Mouse (Mus musculus) C2C12 (cell line): Measurements from ENCODE around the gene Celf2. TPM values are rescaled to one million over a fixed set of nuclear protein-coding genes. Genes with fewer than 3 reads are reported as not detected.

Source experiments
- H3K27me3 ChIP-seq: one replicate; pipeline ENCODE4 v1.6.1; 2011; ENCODE audit not compliant: control insufficient read depth, insufficient read depth, insufficient read length
- H3K36me3 ChIP-seq: one replicate; pipeline ENCODE4 v1.6.1; 2011; ENCODE audit not compliant: control insufficient read depth, insufficient read depth
- H3K4me3 ChIP-seq: one replicate; pipeline ENCODE4 v1.5.1; 2011; ENCODE audit warnings: mild to moderate bottlenecking, control low read depth; ENCODE audit not compliant: poor library complexity, insufficient read depth, severe bottlenecking
- H3K79me2 ChIP-seq: one replicate; pipeline ENCODE4 v1.6.1; 2011; ENCODE audit not compliant: control insufficient read depth, insufficient read depth
- H3K79me3 ChIP-seq: one replicate; pipeline ENCODE4 v1.6.1; 2011; ENCODE audit warnings: low read depth, control low read depth
- H3ac ChIP-seq: one replicate; pipeline ENCODE3; 2011; ENCODE audit warnings: low read depth; ENCODE audit not compliant: control insufficient read depth, insufficient read length
- CEBPB ChIP-seq: IDR thresholded peaks from one replicate; pipeline ENCODE4 v1.6.1; 2011; ENCODE audit warnings: low read depth, mild to moderate bottlenecking, control low read depth, moderate library complexity
- CTCF ChIP-seq: IDR thresholded peaks from one replicate; pipeline ENCODE4 v1.5.1; 2011; ENCODE audit not compliant: control insufficient read depth, insufficient read depth, insufficient read length
- FOSL1 ChIP-seq: IDR thresholded peaks from one replicate; pipeline ENCODE4 v1.8.0; 2011; ENCODE audit warnings: mild to moderate bottlenecking, low read length; ENCODE audit not compliant: poor library complexity, insufficient read depth, severe bottlenecking
- MAX ChIP-seq: IDR thresholded peaks from one replicate; pipeline ENCODE4 v1.6.1; 2011; ENCODE audit warnings: mild to moderate bottlenecking, control low read depth
- MYOD1 ChIP-seq: IDR thresholded peaks from one replicate; pipeline ENCODE4 v1.6.1; 2011; ENCODE audit warnings: low read depth; ENCODE audit not compliant: control insufficient read depth, insufficient read length
- MYOG ChIP-seq: IDR thresholded peaks from one replicate; pipeline ENCODE4 v1.6.1; 2011; ENCODE audit not compliant: control insufficient read depth, insufficient read length; ENCODE audit errors: extremely low read depth
- USF1 ChIP-seq: IDR thresholded peaks from one replicate; pipeline ENCODE4 v1.6.1; 2011; ENCODE audit warnings: low read depth, mild to moderate bottlenecking, control low read depth, moderate library complexity
- polyA plus RNA-seq: library from polyadenylated mRNA; unstranded; fragments of >200 nt; fragmentation: generic; extraction: Trizol; gene quantifications from one replicate; pipeline ENCODE4 v1.2.1, GENCODE M21; 2012; ENCODE audit warnings: missing spikeins

Celf2 gene
- polyA plus RNA-seq, 1 experiment: 14.3 TPM

- Histone ChIP-seq H3K4me3 (no peak overlapping the region), H3K79me2 (no peaks in the 10 kb centered on the region), H3ac (no peak overlapping the region), H3K36me3 (peaks cover 3% of the 10 kb centered on the region), H3K79me3 (no peaks in the 10 kb centered on the region), H3K27me3 (no peaks in the 10 kb centered on the region)
- TF ChIP-seq FOSL1 (no peak), CEBPB (no peak), CTCF (no peak), MAX (no peak), USF1 (no peak), MYOG (no peak), MYOD1 (no peak)
Observed at GRCm38 (mm10) chr2:6572976-6573375, 936.4 kb downstream of the Celf2 start.

- Histone ChIP-seq H3K27me3 (no peaks in the 10 kb centered on the region), H3K36me3 (peaks cover 2% of the 10 kb centered on the region), H3K79me3 (no peaks in the 10 kb centered on the region), H3K4me3 (no peak overlapping the region), H3ac (no peak overlapping the region), H3K79me2 (no peaks in the 10 kb centered on the region)
- TF ChIP-seq MAX: no peak
- no peak for TF ChIP-seq CEBPB
- no peak for TF ChIP-seq CTCF
- no peak for TF ChIP-seq FOSL1
- no peak for TF ChIP-seq USF1
- no peak for TF ChIP-seq MYOD1
- TF ChIP-seq MYOG: no peak
Observed at GRCm38 (mm10) chr2:6569040-6569542, 940.3 kb downstream of the Celf2 start.

GRCm38 (mm10) chr2:6565175-6565574 is 944.2 kb downstream of the Celf2 start:
- TF ChIP-seq MAX: no peak
- TF ChIP-seq CEBPB: no peak
- no peak for TF ChIP-seq MYOG
- no peak for TF ChIP-seq FOSL1
- TF ChIP-seq USF1: no peak
- TF ChIP-seq CTCF: no peak
- TF ChIP-seq MYOD1: no peak
- Histone ChIP-seq H3K36me3 (no peaks in the 10 kb centered on the region), H3K79me2 (no peaks in the 10 kb centered on the region), H3K79me3 (no peaks in the 10 kb centered on the region), H3K4me3 (no peak overlapping the region), H3K27me3 (no peaks in the 10 kb centered on the region), H3ac (no peak overlapping the region)

GRCm38 (mm10) chr2:6561337-6561736 is 948.0 kb downstream of the Celf2 start:
- H3ac ChIP-seq: no peak overlapping the region
- TF ChIP-seq MYOD1: no peak
- H3K27me3 ChIP-seq: no peaks in the 10 kb centered on the region
- no peaks in the 10 kb centered on the region for H3K79me2 ChIP-seq
- H3K79me3 ChIP-seq: no peaks in the 10 kb centered on the region
- H3K4me3 ChIP-seq: no peak overlapping the region
- no peaks in the 10 kb centered on the region for H3K36me3 ChIP-seq

GRCm38 (mm10) chr2:6560802-6561201 is 948.6 kb downstream of the Celf2 start:
- H3K4me3 ChIP-seq: no peak overlapping the region
- TF ChIP-seq USF1 (no peak), CTCF (no peak), MAX (no peak), FOSL1 (no peak), CEBPB (no peak), MYOD1 (no peak), MYOG (no peak)
- no peaks in the 10 kb centered on the region for H3K79me2 ChIP-seq
- no peaks in the 10 kb centered on the region for H3K79me3 ChIP-seq
- H3K27me3 ChIP-seq: no peaks in the 10 kb centered on the region
- H3K36me3 ChIP-seq: no peaks in the 10 kb centered on the region
- no peak overlapping the region for H3ac ChIP-seq

GRCm38 (mm10) chr2:6559581-6559980 is 949.8 kb downstream of the Celf2 start:
- TF ChIP-seq MYOG (no peak), CTCF (no peak), CEBPB (no peak), MAX (no peak), MYOD1 (no peak), USF1 (no peak), FOSL1 (no peak)
- no peaks in the 10 kb centered on the region for H3K36me3 ChIP-seq
- H3K27me3 ChIP-seq: no peaks in the 10 kb centered on the region
- H3K79me2 ChIP-seq: no peaks in the 10 kb centered on the region
- no peak overlapping the region for H3ac ChIP-seq
- no peak overlapping the region for H3K4me3 ChIP-seq
- no peaks in the 10 kb centered on the region for H3K79me3 ChIP-seq
